Mouse (Mus musculus) heart, adult 2 months (tissue): ENCODE results near the gene Klk1b1.

Experiments
- CTCF ChIP-seq: fragments of 200-600 bp; IDR thresholded peaks from 2 replicates; pipeline ENCODE4 v1.8.1; 2022; ENCODE audit warnings: antibody characterized with exemption, mild to moderate bottlenecking, moderate library complexity
- EP300 ChIP-seq: fragments of 200-500 bp; IDR thresholded peaks from 2 replicates; pipeline ENCODE4 v1.6.1; 2011; ENCODE audit warnings: low read depth, low read length, control low read depth; ENCODE audit not compliant: insufficient read depth
- POLR2A ChIP-seq: fragments of 200-500 bp; IDR thresholded peaks from 2 replicates; pipeline ENCODE4 v1.6.1; 2011; ENCODE audit warnings: mild to moderate bottlenecking, low read depth, low read length, control low read depth; ENCODE audit not compliant: insufficient read depth

GRCm38 (mm10) chr7:43966451-43966850 is at the start of gene Klk1b1:
- TF ChIP-seq EP300 (no peak), CTCF (no peak), POLR2A (no peak)
